Mouse (Mus musculus) heart, embryonic 16.5 days (tissue): Measurements from ENCODE around the gene Ppp1r9b. TPM values are rescaled to one million over a fixed set of nuclear protein-coding genes. Genes with fewer than 3 reads are reported as not detected.
A peak's percentile ranks its signal among the peaks of the same experiment; 100 is the strongest.
"Not testable (repeated sequence)": the region's sequence is repeated elsewhere in the genome, so short reads cannot be mapped to it uniquely, and the experiment has no call there.

Experiments
- ATAC-seq: fragments of 200-750 bp; cut with Nextera tagmentation; replicated peaks from 2 replicates; pipeline ENCODE4 v1.8.0; 2017; ENCODE audit warnings: moderate number of reproducible peaks; ENCODE audit not compliant: insufficient read depth, low FRiP score; ENCODE audit errors: extremely low read depth
- H3K27ac ChIP-seq: fragments of 300-500 bp; sonication (generic); 2 replicates; pipeline ENCODE4 v1.5.1; 2014; ENCODE audit warnings: mild to moderate bottlenecking, low read length, control low read depth, moderate library complexity
- H3K27me3 ChIP-seq: fragments of 300-500 bp; sonication (generic); 2 replicates; pipeline ENCODE4 v1.6.1; 2014; ENCODE audit warnings: low read length, mixed read lengths; ENCODE audit not compliant: control insufficient read depth, insufficient read depth
- H3K36me3 ChIP-seq: fragments of 300-500 bp; sonication (generic); 2 replicates; pipeline ENCODE4 v1.6.1; 2014; ENCODE audit not compliant: control insufficient read depth, insufficient read depth
- H3K4me1 ChIP-seq: fragments of 300-500 bp; sonication (generic); 2 replicates; pipeline ENCODE4 v1.6.1; 2014; ENCODE audit warnings: low read length, mixed read lengths; ENCODE audit not compliant: control insufficient read depth, insufficient read depth
- H3K4me2 ChIP-seq: fragments of 300-500 bp; sonication (generic); 2 replicates; pipeline ENCODE4 v1.6.1; 2014; ENCODE audit warnings: low read depth, mild to moderate bottlenecking, control low read depth, low read length
- H3K4me3 ChIP-seq: fragments of 300-500 bp; sonication (generic); 2 replicates; pipeline ENCODE4 v1.5.1; 2014; ENCODE audit warnings: mild to moderate bottlenecking, control low read depth, low read length
- H3K9ac ChIP-seq: fragments of 300-500 bp; sonication (generic); 2 replicates; pipeline ENCODE4 v1.6.1; 2014; ENCODE audit warnings: low read length, control low read depth
- H3K9me3 ChIP-seq: fragments of 300-500 bp; sonication (generic); replicated peaks from 2 replicates; pipeline ENCODE4 v1.6.1; 2016; ENCODE audit warnings: low read length; ENCODE audit not compliant: control insufficient read depth
- WGBS: fragments of 180-500 bp; shearing (Covaris S2); extraction: QIAGEN DNeasy Blood & Tissue Kit; methylation state at CpG from one replicate; pipeline ENCODE4 v1.1.7; 2014; 5-methylcytosine and 5-hydroxymethylcytosine counted together
- polyA plus RNA-seq: library from polyadenylated mRNA; unstranded; fragments of >200 nt; fragmentation: Nextera tagmentation; extraction: Ambion mirVana; gene quantifications from 2 replicates; pipeline ENCODE4 v1.2.1, GENCODE M21; 2015

Ppp1r9b gene
- polyA plus RNA-seq, 1 experiment from 2014 or later, result 5.8 TPM

DNA sequence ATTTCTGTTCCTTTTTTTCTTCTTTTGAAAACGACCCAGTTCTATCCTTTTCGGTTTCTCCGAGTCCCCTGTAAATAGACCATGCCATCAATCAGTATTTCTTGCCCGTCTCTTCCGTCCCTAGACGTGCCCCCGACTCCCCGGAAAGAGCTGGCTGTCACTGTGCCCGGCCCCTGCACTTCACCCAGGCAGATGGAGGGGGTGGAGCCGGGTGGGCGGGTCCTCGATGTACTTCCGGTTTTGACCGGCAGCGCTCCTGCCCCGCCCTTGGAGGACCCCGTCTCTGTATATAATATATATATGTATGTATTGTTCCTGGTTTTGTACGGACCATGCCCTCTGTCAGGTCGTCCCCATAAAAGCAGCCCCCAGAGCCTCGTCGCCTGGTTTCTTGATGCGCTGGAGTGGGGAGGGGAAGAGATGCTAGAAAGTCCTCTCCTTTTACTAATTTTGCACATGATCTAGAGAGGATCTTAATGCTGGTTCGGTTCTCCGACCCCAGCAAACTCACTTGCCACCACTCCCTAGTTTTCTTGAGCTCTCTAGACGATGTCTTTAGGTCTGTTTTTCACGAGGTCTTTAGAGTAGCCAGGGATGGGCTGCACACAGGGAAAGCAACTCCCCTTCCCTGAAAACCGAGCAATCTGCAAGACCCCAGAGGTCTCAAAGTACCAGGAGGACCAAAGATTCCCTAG lies 15.8 kb downstream of the Ppp1r9b start:
- ATAC-seq, result peak; percentile 37

DNA sequence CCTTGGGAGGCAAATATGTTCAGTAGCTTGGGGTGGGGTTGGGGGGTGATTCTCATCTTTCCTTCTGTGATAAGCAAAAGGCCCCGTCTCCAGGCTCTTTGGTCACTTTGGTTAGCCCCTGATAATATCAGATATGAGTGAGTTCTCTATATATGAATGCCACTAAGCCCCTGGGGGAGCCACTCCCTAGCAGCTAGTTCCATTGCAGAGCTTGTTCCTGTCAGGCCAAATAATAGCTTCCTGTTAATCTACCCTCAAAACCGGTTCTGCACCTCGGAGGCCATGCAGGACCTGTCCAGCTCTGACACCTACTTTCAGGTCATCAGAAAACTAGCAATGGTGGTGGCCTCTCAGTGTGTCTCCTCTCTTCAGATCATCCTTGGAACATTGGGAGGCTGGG lies 16.6 kb downstream of the Ppp1r9b start:
- no peak for ATAC-seq
- H3K9me3 ChIP-seq, result no peaks in the 10 kb centered on the region
- peaks cover 14% of the 10 kb centered on the region for H3K36me3 ChIP-seq
- peaks cover 31% of the 10 kb centered on the region for H3K4me1 ChIP-seq
- H3K9ac ChIP-seq, result no peak overlapping the region
- H3K27ac ChIP-seq, result peak overlapping the region; percentile 69; the same call in 1 of the 2 replicates
- WGBS, result 57% methylated on average over 3 of the region's 3 CpGs
- H3K4me3 ChIP-seq, result no peak overlapping the region
- H3K4me2 ChIP-seq, result peak overlapping the region; percentile 87; the same call in 1 of the 2 replicates
- no peaks in the 10 kb centered on the region for H3K27me3 ChIP-seq

More for the DNA sequence above, 15.8 kb downstream of the Ppp1r9b start:
- 1% methylated on average over 27 of the region's 27 CpGs for WGBS
- H3K4me2 ChIP-seq, result peak overlapping the region; percentile 87
- peaks cover 22% of the 10 kb centered on the region for H3K36me3 ChIP-seq
- no peaks in the 10 kb centered on the region for H3K27me3 ChIP-seq
- H3K9me3 ChIP-seq, result no peaks in the 10 kb centered on the region
- peak overlapping the region; percentile 58 for H3K4me3 ChIP-seq
- H3K27ac ChIP-seq, result peak overlapping the region; percentile 69
- peaks cover 28% of the 10 kb centered on the region for H3K4me1 ChIP-seq
- peak overlapping the region; percentile 76 for H3K9ac ChIP-seq

DNA sequence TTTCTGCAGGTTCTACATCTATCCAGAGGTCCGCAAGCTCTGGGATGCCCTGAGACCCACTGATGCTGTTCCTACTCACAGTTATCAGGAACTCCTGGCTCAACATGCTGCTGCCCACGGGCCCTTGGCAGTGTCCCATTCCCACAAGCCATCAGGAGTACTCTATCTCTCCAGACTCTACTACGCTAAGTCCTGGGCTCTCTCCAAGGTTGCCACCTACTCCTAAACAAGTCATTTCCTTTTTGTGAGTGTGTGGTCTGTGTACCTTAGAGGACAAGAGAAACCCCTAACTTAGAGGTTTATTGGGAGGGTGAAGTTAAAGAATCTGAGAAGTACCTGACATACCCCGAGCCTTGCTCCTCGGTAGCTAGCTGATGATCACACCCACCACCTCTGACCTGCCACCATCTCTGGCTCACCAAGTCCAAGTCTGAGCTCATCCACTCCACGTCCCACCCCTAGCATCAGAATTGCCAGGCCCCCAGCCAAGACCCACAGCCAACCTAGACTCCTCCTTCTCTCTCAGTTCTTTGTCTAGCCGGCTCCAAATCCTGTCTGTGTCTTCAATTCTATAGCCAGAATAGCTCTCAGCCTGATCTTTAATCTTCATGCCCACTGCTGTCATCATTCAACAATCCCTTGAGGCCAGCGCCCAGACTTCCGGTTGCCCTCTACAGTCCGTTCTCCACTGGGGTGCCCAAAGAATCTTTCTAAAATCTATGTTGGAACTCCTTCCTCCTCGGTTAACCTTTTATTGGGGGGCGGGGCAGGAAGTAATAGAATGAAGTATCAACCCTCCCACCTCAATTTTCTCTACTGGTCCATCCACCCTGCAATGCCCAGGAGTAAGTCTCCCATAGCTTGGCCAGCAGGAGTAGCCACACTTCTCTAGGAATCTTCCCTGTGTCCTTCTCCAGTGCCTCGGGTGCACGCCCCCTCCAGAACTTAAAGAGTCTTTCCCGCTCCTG lies 18.1 kb downstream of the Ppp1r9b start:
- no peak; the same call in 1 of the 2 replicates for ATAC-seq
- Histone ChIP-seq H3K4me1 (peaks cover 28% of the 10 kb centered on the region), H3K27ac (peak overlapping the region; percentile 83), H3K4me3 (peak overlapping the region; percentile 64), H3K27me3 (no peaks in the 10 kb centered on the region), H3K36me3 (peaks cover 9% of the 10 kb centered on the region), H3K9me3 (no peaks in the 10 kb centered on the region), H3K9ac (peak overlapping the region; percentile 77), H3K4me2 (peak overlapping the region; percentile 73)
- 25% methylated on average over 15 of the region's 15 CpGs for WGBS

GRCm38 (mm10) chr11:95009629-95010014 lies 18.8 kb downstream of the Ppp1r9b start, which contains the start of gene Samd14:
Gene Samd14 (plus strand): TSS chr11:95009879.
- Histone ChIP-seq H3K4me3 (peak within 1 kb of the TSS; percentile 64), H3K4me1 (peaks cover 28% of the 10 kb centered on the region)
- WGBS, result under 1% methylated on average over 31 of the region's 32 CpGs

DNA sequence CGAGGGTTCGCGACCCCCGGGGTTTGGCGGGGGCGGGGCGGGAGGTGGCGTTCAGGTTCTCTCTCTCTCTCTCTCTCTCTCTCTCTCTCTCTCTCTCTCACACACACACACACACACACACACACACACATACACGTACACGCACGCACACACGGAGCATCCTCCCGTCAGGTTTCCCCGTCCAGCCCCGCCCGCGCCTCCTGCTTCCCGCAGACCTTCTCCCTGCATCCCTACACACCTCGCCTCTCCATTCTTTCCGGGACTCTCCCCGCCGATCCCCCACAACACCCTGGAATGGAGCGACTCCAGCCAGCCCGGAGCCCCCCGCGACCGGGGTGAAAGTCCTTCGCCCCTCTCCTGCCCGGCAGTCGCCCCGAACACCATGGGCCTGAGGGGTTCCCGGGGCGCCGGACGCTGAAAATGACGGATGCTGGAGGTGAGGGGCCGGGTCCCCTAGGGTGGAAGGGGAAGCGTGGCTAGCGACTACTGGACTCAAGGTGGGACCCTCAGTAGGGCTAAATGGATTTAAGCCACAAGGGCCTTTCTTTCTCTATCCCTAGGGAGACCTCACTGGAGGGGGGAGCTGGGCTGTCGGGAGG lies 19.4 kb downstream of the Ppp1r9b start:
- H3K4me2 ChIP-seq, result peak overlapping the region; percentile 73
- H3K4me3 ChIP-seq, result peak overlapping the region; percentile 64
- no peak for ATAC-seq
- H3K27ac ChIP-seq, result peak overlapping the region; percentile 83
- no peaks in the 10 kb centered on the region for H3K27me3 ChIP-seq
- WGBS, result under 1% methylated on average over 39 of the region's 40 CpGs
- H3K9me3 ChIP-seq, result no peaks in the 10 kb centered on the region
- peaks cover 29% of the 10 kb centered on the region for H3K4me1 ChIP-seq
- peak overlapping the region; percentile 77 for H3K9ac ChIP-seq
- H3K36me3 ChIP-seq, result no peaks in the 10 kb centered on the region; the same call in 1 of the 2 replicates

More at GRCm38 (mm10) chr11:95009629-95010014, 18.8 kb downstream of the Ppp1r9b start, which contains the start of gene Samd14:
- H3K36me3 ChIP-seq, result peaks cover 5% of the 10 kb centered on the region
- H3K9ac ChIP-seq, result peak within 1 kb of the TSS; percentile 77
- H3K9me3 ChIP-seq, result no peaks in the 10 kb centered on the region
- H3K27me3 ChIP-seq, result no peaks in the 10 kb centered on the region
- peak within 1 kb of the TSS; percentile 73 for H3K4me2 ChIP-seq
- peak; percentile 43 for ATAC-seq
- peak within 1 kb of the TSS; percentile 83 for H3K27ac ChIP-seq

GRCm38 (mm10) chr11:95010841-95011403 lies 20.1 kb downstream of the Ppp1r9b start:
- 16% methylated on average over 3 of the region's 4 CpGs for WGBS

GRCm38 (mm10) chr11:95011416-95011815 lies 20.6 kb downstream of the Ppp1r9b start:
- Histone ChIP-seq H3K9me3 (no peaks in the 10 kb centered on the region), H3K27ac (no peak overlapping the region), H3K4me3 (no peak overlapping the region), H3K4me2 (peak overlapping the region; percentile 73), H3K9ac (no peak overlapping the region), H3K4me1 (peaks cover 31% of the 10 kb centered on the region), H3K27me3 (no peaks in the 10 kb centered on the region), H3K36me3 (no peaks in the 10 kb centered on the region)
- WGBS, result 50% methylated on average over 1 of the region's 1 CpGs
- no peak for ATAC-seq

More at GRCm38 (mm10) chr11:95010841-95011403, 20.1 kb downstream of the Ppp1r9b start:
- not testable (repeated sequence) for H3K27ac ChIP-seq, H3K27me3 ChIP-seq, H3K36me3 ChIP-seq, H3K9ac ChIP-seq, H3K9me3 ChIP-seq, ATAC-seq
- peaks cover 35% of the 10 kb centered on the region for H3K4me1 ChIP-seq
- H3K4me3 ChIP-seq, result peak overlapping the region; percentile 64
- peak overlapping the region; percentile 73 for H3K4me2 ChIP-seq

GRCm38 (mm10) chr11:95012075-95012474 lies 21.2 kb downstream of the Ppp1r9b start:
- Histone ChIP-seq H3K27me3 (no peaks in the 10 kb centered on the region), H3K36me3 (no peaks in the 10 kb centered on the region), H3K4me1 (peaks cover 27% of the 10 kb centered on the region), H3K9ac (no peak overlapping the region), H3K9me3 (no peaks in the 10 kb centered on the region), H3K4me2 (no peak overlapping the region), H3K27ac (no peak overlapping the region), H3K4me3 (no peak overlapping the region)
- WGBS, result 28% methylated on average over 3 of the region's 3 CpGs
- no peak for ATAC-seq
